Mouse (Mus musculus) small intestine, adult 2 months (tissue): ENCODE results near the gene Smcp.

ENCODE experiments used
- CTCF ChIP-seq: fragments of 200-500 bp; IDR thresholded peaks from 2 replicates; pipeline ENCODE4 v1.5.1; 2012; ENCODE audit warnings: low read depth, mild to moderate bottlenecking, control low read depth, inconsistent platforms, low read length, moderate library complexity, mixed read lengths; ENCODE audit not compliant: insufficient replicate concordance, insufficient read length; ENCODE audit errors: extremely low read depth
- POLR2A ChIP-seq: fragments of 200-500 bp; IDR thresholded peaks from 2 replicates; pipeline ENCODE4 v1.6.1; 2012; ENCODE audit warnings: low read depth, mild to moderate bottlenecking, control low read depth, inconsistent platforms, low read length, moderate library complexity

GRCm38 (mm10) chr3:92572514-92573155, 16.2 kb downstream of the Smcp start:
- no peak for TF ChIP-seq POLR2A
- TF ChIP-seq CTCF: no peak
